Mouse (Mus musculus): ENCODE measurements at regions not wholly inside any gene's neighbourhood (a gene's known extent, or its start where the extent isn't known, plus 50 kb on each side); places are given as distances from the start of the nearest gene placed in this dataset.

GRCm38 (mm10) chr8:31314692-31315358 lies 2113.7 kb upstream of the 5930422O12Rik start:
- H3K4me1 ChIP-seq (replicated peaks; ENCODE audit: control insufficient read depth, insufficient read depth, low read length): no peaks in the 10 kb centered on the region
- no peak overlapping the region for H3K9ac ChIP-seq (ENCODE audit: low read depth, low read length)
- DNase-seq (ENCODE audit: low spot score): no peak
- H3K4me2 ChIP-seq (replicated peaks; ENCODE audit: low read depth, low read length): no peak overlapping the region
- no peak for ATAC-seq (ENCODE audit: low FRiP score)
- H3K27me3 ChIP-seq (ENCODE audit: control insufficient read depth, insufficient read depth, low read length): no peaks in the 10 kb centered on the region
- H3K27ac ChIP-seq (ENCODE audit: low read depth, low read length): no peak overlapping the region
- no peaks in the 10 kb centered on the region for H3K9me3 ChIP-seq (ENCODE audit: control insufficient read depth, low read length)
- no peaks in the 10 kb centered on the region for H3K36me3 ChIP-seq (ENCODE audit: control insufficient read depth, insufficient read depth, low read length)
- 53% methylated on average over 5 of the region's 5 CpGs for WGBS
- no peak overlapping the region for H3K4me3 ChIP-seq (ENCODE audit: low read depth, low read length)

- Histone ChIP-seq H3K27ac (ENCODE audit: low read depth, low read length) (no peak overlapping the region), H3K9me3 (ENCODE audit: control insufficient read depth, low read length) (no peaks in the 10 kb centered on the region), H3K27me3 (ENCODE audit: control insufficient read depth, insufficient read depth, low read length) (no peaks in the 10 kb centered on the region), H3K4me3 (ENCODE audit: low read depth, low read length) (no peak overlapping the region), H3K4me1 (replicated peaks; ENCODE audit: control insufficient read depth, insufficient read depth, low read length) (no peaks in the 10 kb centered on the region), H3K9ac (ENCODE audit: low read depth, low read length) (no peak overlapping the region), H3K4me2 (replicated peaks; ENCODE audit: low read depth, low read length) (no peak overlapping the region), H3K36me3 (ENCODE audit: control insufficient read depth, insufficient read depth, low read length) (no peaks in the 10 kb centered on the region)
- ATAC-seq (ENCODE audit: low FRiP score): no peak
- WGBS: 62% methylated on average over 8 of the region's 8 CpGs
- peak; percentile 13 for DNase-seq (ENCODE audit: low spot score)
These were observed 2113.2 kb upstream of the 5930422O12Rik start for GRCm38 (mm10) chr8:31315359-31315705.

DNA sequence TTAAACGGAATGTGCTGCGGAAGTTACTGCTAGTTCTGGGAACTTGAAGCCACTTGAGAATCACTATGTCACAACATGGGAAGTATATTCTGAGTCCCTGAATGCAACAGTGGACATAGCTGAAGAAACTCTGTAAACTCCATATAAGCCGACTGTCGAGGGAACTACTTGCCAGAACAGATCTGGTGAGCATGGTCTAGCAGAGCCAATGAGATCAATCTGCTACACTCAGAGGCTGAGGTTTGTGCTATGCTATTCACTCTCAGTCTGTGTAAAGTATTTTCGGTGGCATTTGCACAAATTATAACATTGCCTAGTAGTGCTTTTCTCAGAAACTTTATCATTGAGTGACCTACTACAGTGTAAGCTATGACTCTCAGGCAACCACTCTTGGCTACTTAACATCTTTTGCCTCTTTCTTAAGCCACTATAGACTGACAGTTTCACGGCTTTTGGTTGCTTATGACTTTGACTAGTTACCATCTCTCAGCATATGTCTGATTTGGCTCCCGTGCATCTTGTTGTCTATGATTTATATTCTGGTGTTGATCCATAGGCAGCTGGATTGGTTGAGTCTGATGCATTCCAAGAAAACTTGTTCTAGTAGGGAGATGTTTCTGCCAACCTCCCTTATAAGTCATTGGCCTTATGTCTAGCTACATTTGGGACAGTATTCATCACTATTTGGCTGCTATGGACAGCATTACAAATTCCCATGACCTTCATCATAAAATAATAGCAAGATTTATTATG lies 2094.8 kb upstream of the 5930422O12Rik start:
- ATAC-seq (ENCODE audit: low FRiP score): no peak
- DNase-seq (ENCODE audit: low spot score): no peak
- no peaks in the 10 kb centered on the region for H3K27me3 ChIP-seq (ENCODE audit: control insufficient read depth, insufficient read depth, low read length)
- H3K4me2 ChIP-seq (replicated peaks; ENCODE audit: low read depth, low read length): no peak overlapping the region
- no peak overlapping the region for H3K27ac ChIP-seq (ENCODE audit: low read depth, low read length)
- no peak overlapping the region for H3K4me3 ChIP-seq (ENCODE audit: low read depth, low read length)
- no peaks in the 10 kb centered on the region for H3K36me3 ChIP-seq (ENCODE audit: control insufficient read depth, insufficient read depth, low read length)
- 90% methylated on average over 7 of the region's 7 CpGs for WGBS
- H3K9me3 ChIP-seq (ENCODE audit: control insufficient read depth, low read length): no peaks in the 10 kb centered on the region
- H3K9ac ChIP-seq (ENCODE audit: low read depth, low read length): no peak overlapping the region
- no peaks in the 10 kb centered on the region for H3K4me1 ChIP-seq (replicated peaks; ENCODE audit: control insufficient read depth, insufficient read depth, low read length)

DNA sequence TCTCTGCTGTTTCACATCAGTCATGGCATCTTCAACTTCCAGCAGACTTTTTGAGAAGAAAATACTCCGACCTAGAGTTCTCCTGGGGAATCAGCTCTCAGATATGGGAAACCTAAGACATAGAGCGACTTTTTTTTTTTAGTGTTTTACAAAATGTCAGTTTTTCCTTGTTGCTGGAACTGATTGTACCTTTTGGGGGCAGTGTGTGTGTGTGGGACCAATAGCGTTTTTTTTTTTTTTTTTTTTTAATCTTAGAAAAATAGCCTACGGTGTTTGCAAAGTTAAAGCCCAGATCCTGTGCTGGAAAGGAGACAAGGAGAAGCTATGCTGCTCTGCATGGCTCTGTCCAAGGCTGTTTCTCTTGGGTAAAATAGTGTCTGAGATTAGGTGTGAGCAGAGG lies 2080.0 kb upstream of the 5930422O12Rik start:
- H3K4me1 ChIP-seq (replicated peaks; ENCODE audit: control insufficient read depth, insufficient read depth, low read length): no peaks in the 10 kb centered on the region
- H3K4me2 ChIP-seq (replicated peaks; ENCODE audit: low read depth, low read length): no peak overlapping the region
- H3K9me3 ChIP-seq (ENCODE audit: control insufficient read depth, low read length): no peaks in the 10 kb centered on the region
- no peak overlapping the region for H3K27ac ChIP-seq (ENCODE audit: low read depth, low read length)
- H3K4me3 ChIP-seq (ENCODE audit: low read depth, low read length): no peak overlapping the region
- no peak for ATAC-seq (ENCODE audit: low FRiP score)
- no peak for DNase-seq (ENCODE audit: low spot score)
- no peak overlapping the region for H3K9ac ChIP-seq (ENCODE audit: low read depth, low read length)
- WGBS: 84% methylated on average over 4 of the region's 4 CpGs
- no peaks in the 10 kb centered on the region for H3K27me3 ChIP-seq (ENCODE audit: control insufficient read depth, insufficient read depth, low read length)
- H3K36me3 ChIP-seq (ENCODE audit: control insufficient read depth, insufficient read depth, low read length): no peaks in the 10 kb centered on the region

- peak; percentile 70 for ATAC-seq (ENCODE audit: low FRiP score)
These were observed 2058.9 kb upstream of the 5930422O12Rik start for GRCm38 (mm10) chr8:31369636-31370035.

DNA sequence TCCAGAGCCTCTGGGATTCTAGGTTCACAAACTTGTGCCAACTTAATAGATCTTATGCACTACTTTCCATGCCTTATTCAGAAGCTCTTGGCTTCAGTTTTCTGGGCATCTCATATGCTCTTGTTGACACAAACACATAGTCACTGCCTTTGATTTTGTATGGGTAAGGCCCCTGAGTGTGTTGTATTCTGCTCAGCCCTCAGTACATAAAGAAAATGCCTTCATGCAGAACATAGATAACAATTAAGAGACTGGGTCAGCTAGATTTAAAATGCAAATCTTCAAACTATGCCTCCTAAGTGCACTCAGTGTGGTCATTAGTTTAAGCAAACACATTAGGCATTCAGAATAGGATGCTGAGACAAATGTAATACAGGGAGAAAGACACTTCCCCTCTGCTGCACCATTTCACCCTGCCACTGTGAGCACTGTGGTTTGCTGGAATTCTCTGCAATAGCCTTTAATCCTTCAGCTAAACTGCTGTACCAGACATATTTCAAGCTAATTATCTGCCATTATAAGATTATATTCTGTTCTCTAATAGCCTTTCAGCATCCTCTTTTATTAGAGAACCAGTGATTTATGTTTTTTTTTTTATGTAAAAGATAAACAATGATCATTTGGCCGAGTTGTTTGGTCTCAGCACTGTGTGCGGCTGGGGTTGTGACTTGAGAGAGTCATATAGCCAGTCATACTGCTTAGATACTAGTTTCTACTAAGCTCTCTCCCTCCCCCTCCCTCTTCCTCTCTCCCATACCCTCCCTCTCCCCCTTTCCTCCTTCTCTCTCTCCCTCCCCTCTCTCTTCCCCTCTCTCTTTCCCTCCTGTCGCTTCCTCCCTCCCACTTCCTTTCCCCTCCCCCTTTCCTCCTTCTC lies 2058.1 kb upstream of the 5930422O12Rik start:
- DNase-seq (ENCODE audit: low spot score): no peak

More at GRCm38 (mm10) chr8:31369636-31370035, 2058.9 kb upstream of the 5930422O12Rik start:
- no peak for DNase-seq (ENCODE audit: low spot score)
- Histone ChIP-seq H3K4me3 (ENCODE audit: low read depth, low read length) (no peak overlapping the region), H3K4me1 (replicated peaks; ENCODE audit: control insufficient read depth, insufficient read depth, low read length) (0 out of 2 replicates have a peak, but pooled peaks cover 2% of the 10 kb centered on the region), H3K27ac (ENCODE audit: low read depth, low read length) (no peak overlapping the region), H3K36me3 (ENCODE audit: control insufficient read depth, insufficient read depth, low read length) (no peaks in the 10 kb centered on the region), H3K27me3 (ENCODE audit: control insufficient read depth, insufficient read depth, low read length) (no peaks in the 10 kb centered on the region), H3K4me2 (replicated peaks; ENCODE audit: low read depth, low read length) (no peak overlapping the region), H3K9ac (ENCODE audit: low read depth, low read length) (no peak overlapping the region), H3K9me3 (ENCODE audit: control insufficient read depth, low read length) (no peaks in the 10 kb centered on the region)
- 40% methylated on average over 5 of the region's 5 CpGs for WGBS

GRCm38 (mm10) chr8:31371656-31372055 lies 2056.9 kb upstream of the 5930422O12Rik start:
- Histone ChIP-seq H3K27me3 (ENCODE audit: control insufficient read depth, insufficient read depth, low read length) (no peaks in the 10 kb centered on the region), H3K9ac (ENCODE audit: low read depth, low read length) (no peak overlapping the region), H3K4me2 (replicated peaks; ENCODE audit: low read depth, low read length) (no peak overlapping the region), H3K4me3 (ENCODE audit: low read depth, low read length) (no peak overlapping the region), H3K9me3 (ENCODE audit: control insufficient read depth, low read length) (no peaks in the 10 kb centered on the region), H3K36me3 (ENCODE audit: control insufficient read depth, insufficient read depth, low read length) (no peaks in the 10 kb centered on the region), H3K4me1 (replicated peaks; ENCODE audit: control insufficient read depth, insufficient read depth, low read length) (0 out of 2 replicates have a peak, but pooled peaks cover 2% of the 10 kb centered on the region), H3K27ac (ENCODE audit: low read depth, low read length) (no peak overlapping the region)
- ATAC-seq (ENCODE audit: low FRiP score): no peak
- no peak for DNase-seq (ENCODE audit: low spot score)
- WGBS: 59% methylated on average over 5 of the region's 5 CpGs

More for the DNA sequence above, 2058.1 kb upstream of the 5930422O12Rik start:
- peak; percentile 41; the same call in 1 of the 2 replicates for ATAC-seq (ENCODE audit: low FRiP score)
- H3K27ac ChIP-seq (ENCODE audit: low read depth, low read length): no peak overlapping the region
- no peak overlapping the region for H3K4me3 ChIP-seq (ENCODE audit: low read depth, low read length)
- 64% methylated on average over 3 of the region's 3 CpGs for WGBS
- no peaks in the 10 kb centered on the region for H3K27me3 ChIP-seq (ENCODE audit: control insufficient read depth, insufficient read depth, low read length)
- H3K9ac ChIP-seq (ENCODE audit: low read depth, low read length): no peak overlapping the region
- H3K4me1 ChIP-seq (replicated peaks; ENCODE audit: control insufficient read depth, insufficient read depth, low read length): 0 out of 2 replicates have a peak, but pooled peaks cover 2% of the 10 kb centered on the region
- H3K4me2 ChIP-seq (replicated peaks; ENCODE audit: low read depth, low read length): no peak overlapping the region
- no peaks in the 10 kb centered on the region for H3K9me3 ChIP-seq (ENCODE audit: control insufficient read depth, low read length)
- H3K36me3 ChIP-seq (ENCODE audit: control insufficient read depth, insufficient read depth, low read length): no peaks in the 10 kb centered on the region

DNA sequence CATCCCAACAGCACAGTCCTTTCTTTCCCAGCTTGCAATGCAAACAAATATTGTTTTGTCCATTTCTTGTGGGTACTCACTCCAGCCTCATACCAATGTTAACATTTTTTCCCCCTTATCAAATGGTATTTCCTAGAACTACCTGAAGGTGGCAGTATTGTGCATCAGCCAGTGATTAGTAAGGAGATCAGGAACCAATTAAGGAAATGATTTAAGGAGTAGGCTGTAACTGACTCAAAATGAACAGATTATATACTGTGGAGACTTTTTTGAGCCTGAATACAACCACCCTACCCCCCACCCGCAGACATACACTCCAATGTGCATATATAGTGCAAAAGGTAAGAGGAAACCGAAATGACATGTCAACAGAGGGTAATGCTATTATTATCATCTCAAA lies 2056.1 kb upstream of the 5930422O12Rik start:
- 0 out of 2 replicates have a peak, but pooled peaks cover 2% of the 10 kb centered on the region for H3K4me1 ChIP-seq (replicated peaks; ENCODE audit: control insufficient read depth, insufficient read depth, low read length)
- H3K36me3 ChIP-seq (ENCODE audit: control insufficient read depth, insufficient read depth, low read length): no peaks in the 10 kb centered on the region
- H3K27me3 ChIP-seq (ENCODE audit: control insufficient read depth, insufficient read depth, low read length): no peaks in the 10 kb centered on the region
- peak; percentile 28; the same call in 1 of the 2 replicates for ATAC-seq (ENCODE audit: low FRiP score)
- H3K4me3 ChIP-seq (ENCODE audit: low read depth, low read length): no peak overlapping the region
- DNase-seq (ENCODE audit: low spot score): peak; percentile 34
- H3K4me2 ChIP-seq (replicated peaks; ENCODE audit: low read depth, low read length): no peak overlapping the region
- H3K9me3 ChIP-seq (ENCODE audit: control insufficient read depth, low read length): no peaks in the 10 kb centered on the region
- no peak overlapping the region for H3K27ac ChIP-seq (ENCODE audit: low read depth, low read length)
- H3K9ac ChIP-seq (ENCODE audit: low read depth, low read length): no peak overlapping the region
- 77% methylated on average over 2 of the region's 2 CpGs for WGBS

Measured in hindbrain, embryonic 11.5 days (tissue).